Mouse (Mus musculus) WW6 (cell line): ENCODE results near the gene Rhno1.

Source experiments
- DNase-seq: peaks from one replicate; pipeline ENCODE4 v3.0.0-alpha.2; 2013; ENCODE audit warnings: low read depth, low spot score

Gene Rhno1

DNA sequence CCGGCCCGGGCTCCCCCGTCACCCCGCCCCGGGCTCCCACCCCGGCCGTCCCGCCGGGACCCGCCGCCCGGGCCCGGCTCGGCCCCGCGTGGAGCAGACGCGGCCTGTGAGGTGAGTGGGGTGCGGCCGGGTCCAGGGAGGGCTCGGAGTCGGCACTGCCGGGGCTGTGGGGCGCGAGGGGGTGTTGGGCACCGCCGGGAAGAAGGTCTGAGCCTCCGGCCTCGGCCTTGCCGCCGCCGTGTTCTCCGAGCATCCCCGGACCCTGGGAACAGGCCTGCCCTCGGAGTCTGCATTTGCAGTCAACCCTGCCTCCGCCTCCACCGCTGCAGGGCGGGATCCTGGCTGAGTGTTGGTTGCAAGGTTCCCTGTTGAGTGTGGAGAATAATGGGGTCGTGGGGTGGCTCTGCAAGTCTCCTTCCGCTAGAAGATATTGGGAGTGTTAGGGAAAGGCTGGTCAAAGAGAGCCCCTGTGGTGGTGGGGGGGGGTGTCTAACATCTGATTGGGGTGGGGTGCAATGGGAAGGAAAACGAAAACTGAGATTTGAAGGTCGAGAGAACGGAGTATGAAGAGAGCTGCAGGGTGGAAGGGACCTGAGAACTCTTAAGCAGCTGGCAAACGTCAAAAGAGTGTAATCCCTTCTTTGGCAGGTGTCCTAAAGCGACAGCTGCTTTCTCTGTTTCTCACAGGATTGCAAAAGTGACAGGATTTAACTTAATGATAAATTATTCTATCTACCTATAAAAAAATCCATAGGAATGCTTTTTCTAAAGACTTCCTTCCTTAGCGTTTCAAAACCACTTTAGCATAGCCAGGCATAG, 505 bp upstream of the Rhno1 start:
- no peak for DNase-seq

DNA sequence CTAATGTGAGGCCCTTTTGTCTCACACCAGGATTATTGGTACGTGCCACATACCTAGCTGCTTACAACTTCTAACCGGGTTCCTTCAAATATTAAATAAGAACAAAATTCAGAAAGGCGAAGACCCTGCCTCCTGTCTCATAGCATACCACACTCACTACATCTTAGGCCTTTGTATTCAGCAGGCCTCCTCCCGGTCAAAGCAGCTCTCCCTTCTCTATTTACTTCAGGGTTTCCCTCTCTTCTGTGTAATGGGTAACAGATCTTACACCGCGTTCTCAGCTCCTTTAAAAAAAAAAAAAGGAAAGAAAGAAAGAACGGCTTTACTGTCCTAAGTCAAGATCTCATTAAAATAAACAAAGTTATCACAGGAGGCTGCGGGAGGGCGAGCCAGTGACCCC, 810 bp downstream of the Rhno1 start:
- DNase-seq, result no peak

GRCm38 (mm10) chr6:128358999-128359398, 3.7 kb downstream of the Rhno1 start:
- no peak for DNase-seq

GRCm38 (mm10) chr6:128355726-128356416, 6.8 kb downstream of the Rhno1 start, which contains the start of gene Tulp3:
TSS of gene Tulp3 (minus strand) at chr6:128355851.
- peak; percentile 94 for DNase-seq

GRCm38 (mm10) chr6:128355201-128355681, 7.5 kb downstream of the Rhno1 start:
- no peak for DNase-seq

DNA sequence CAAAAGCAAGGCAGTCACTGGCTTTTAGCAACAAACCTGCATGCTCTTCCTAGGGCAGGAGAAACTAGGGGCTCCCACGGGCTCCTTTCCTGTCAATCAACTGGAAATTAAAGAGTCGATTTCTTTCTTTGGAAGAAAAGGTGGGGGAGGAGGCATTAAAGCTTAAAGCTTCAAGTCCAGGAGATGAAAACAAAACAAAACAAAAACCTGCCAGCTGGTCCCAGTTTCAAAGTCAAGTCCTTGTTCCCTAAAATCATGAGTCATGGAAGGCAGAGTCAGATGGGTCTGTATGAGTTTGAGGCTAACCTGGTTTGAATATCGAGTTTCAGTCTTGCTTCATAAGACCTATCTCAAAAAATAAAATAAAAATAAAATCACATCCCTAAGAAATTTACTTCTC, 8.6 kb downstream of the Rhno1 start:
- no peak for DNase-seq

DNA sequence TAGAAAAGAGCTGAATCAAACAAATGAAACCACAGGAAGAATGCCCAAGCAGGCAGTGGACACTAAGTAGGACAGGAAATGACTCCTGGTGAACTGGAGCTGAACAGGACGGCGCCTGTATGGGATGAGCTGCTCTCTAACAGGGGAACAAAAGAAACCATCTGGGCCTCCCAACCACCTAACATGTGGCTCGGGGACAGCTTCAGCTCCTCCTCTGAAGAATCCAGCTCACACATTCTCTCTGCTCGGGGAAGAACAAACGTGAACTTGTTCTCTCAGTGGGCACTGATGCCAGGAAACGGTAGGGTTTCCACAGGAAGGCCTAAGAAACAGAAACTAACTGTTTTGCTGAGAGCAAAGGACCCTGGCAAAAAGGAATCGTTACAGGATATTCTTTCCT, 13.0 kb downstream of the Rhno1 start:
- no peak for DNase-seq

GRCm38 (mm10) chr6:128346782-128347181, 15.9 kb downstream of the Rhno1 start:
- no peak for DNase-seq

DNA sequence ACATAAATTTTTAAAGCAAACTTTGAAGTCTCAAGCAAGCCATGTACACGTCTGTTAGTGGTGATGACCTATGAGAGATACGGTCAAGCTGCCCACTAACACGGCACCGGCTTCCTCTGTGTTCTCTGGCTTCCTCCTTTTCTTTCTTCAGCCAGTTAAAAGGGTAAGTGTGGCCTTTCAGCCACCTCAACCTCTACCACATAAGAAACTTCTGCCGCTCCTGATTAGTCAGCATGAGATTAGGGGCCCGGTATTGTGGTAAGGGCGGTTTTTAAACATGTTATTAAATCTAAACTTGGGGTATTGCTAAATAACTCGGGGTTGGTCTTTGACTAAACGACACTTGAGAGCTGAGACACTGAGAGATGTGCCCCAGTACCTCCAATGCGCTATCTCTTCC, 17.1 kb downstream of the Rhno1 start:
- DNase-seq, result no peak

DNA sequence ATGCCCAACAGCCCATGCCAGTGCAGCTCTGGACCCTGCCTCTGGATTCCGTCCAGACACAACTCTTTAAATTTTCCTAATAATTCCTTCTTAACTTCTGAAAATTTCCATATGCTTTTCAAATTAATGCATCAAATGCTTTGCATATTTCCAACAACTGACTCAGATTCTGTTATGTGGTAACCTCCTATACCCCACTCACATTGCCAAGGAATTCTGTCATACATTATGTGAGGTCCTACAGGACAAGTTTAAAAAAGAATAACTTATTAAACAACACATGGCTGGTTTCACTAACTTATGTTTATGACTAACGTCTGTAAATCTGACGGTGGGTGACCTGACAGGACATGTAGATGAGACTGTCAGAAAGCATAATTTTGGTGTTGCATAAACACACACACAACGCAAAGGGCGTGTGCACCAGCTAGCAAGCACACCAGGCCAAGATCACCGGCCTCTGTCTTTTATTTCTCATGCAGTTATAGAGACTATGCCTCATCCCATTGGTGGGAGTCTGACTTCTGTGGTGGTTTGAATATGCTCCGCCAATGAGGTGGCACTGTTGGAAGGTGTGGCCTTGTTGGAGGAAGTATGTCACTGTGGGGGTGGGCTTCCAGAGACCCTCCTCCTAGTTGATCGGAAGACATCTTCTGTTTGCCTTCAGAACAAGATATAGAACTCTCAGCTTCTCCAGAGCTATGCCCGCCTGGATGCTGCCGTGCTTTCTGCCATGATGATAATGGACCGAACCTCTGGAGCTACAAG, 20.6 kb downstream of the Rhno1 start:
- no peak for DNase-seq

DNA sequence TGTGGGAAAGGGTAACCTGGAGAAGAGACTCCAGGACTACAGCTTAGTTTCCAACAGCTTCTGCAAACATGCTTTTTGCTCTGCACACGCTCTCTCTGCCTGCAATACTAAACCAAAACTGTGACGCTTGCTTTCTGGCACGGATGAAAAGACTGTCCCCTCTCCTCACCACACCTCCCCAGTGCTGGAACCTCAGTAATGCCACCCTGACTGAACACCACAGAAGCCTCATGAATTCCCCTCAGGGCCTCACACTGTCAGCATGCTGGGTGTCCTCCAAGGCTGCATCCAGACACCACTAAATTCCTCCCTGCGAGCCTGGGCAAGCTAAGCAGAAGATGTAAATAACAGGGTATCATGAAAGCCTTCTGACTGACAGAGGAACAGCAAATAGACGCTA, 23.8 kb downstream of the Rhno1 start:
- DNase-seq, result no peak

DNA sequence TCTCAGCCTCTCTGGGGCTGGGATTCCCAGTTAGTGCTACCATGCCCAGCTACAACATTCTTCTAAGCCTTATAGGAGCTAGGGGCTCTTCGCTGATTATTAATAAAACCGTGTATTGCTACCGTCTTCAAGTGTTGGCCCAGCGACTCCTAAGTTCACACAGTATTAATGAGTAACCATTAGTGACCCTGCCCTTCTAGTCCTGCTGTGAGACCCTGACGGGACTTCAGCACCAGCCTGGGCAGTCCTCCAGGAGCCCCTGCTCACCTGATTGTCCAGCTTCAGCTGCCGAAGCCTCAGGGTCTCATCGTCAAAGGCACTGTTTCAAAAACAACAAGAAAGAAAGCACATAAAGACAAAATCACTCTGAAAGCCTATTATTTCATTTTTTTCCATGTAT, 25.2 kb downstream of the Rhno1 start:
- DNase-seq, result no peak

- peak; percentile 87 for DNase-seq
Observed at GRCm38 (mm10) chr6:128334397-128335124, 28.1 kb downstream of the Rhno1 start.

GRCm38 (mm10) chr6:128318317-128318716, 44.4 kb downstream of the Rhno1 start:
- peak; percentile 72 for DNase-seq

GRCm38 (mm10) chr6:128315597-128315996, 47.1 kb downstream of the Rhno1 start:
- no peak for DNase-seq

- no peak for DNase-seq
Observed at GRCm38 (mm10) chr6:128314796-128315195, 47.9 kb downstream of the Rhno1 start.

DNA sequence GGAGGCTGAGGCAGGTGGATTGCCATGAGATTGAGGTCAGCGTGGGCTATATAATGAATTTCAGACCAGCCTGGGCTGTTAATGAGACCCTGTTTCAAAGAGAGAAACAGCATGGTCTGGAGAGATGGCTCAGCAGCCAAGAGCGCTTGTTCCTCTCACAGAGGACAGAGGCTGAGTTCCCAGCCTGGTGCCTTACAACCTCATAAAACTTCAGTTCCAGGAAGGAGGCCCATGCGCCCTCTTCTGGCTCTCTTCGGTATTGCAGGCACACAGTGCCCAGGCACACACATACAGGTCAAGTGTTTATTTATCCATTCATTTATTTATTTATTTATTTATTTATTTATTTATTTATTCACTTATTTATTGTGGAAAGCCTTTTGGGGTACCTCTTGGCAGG, 54.4 kb downstream of the Rhno1 start:
- peak; percentile 70 for DNase-seq
